Mouse (Mus musculus): Measurements from ENCODE around the gene Bcl6b.

The Bcl6b gene

GRCm38 (mm10) chr11:70229260-70230010 is at the start of gene Bcl6b:
Bcl6b (minus strand) TSS chr11:70229798.
- no peak for DNase-seq (ENCODE audit: low read depth, low spot score)

GRCm38 (mm10) chr11:70278961-70279360 is 49.4 kb upstream of the Bcl6b start:
- no peak for DNase-seq (ENCODE audit: low read depth, low spot score)

GRCm38 (mm10) chr11:70271641-70272040 is 42.0 kb upstream of the Bcl6b start:
- DNase-seq (ENCODE audit: low read depth, low spot score) = no peak

GRCm38 (mm10) chr11:70266405-70266804 is 36.8 kb upstream of the Bcl6b start:
- no peak for DNase-seq (ENCODE audit: low read depth, low spot score)

GRCm38 (mm10) chr11:70265819-70266218 is 36.2 kb upstream of the Bcl6b start:
- no peak for DNase-seq (ENCODE audit: low read depth, low spot score)

- DNase-seq (ENCODE audit: low read depth, low spot score) = no peak
These were observed 35.7 kb upstream of the Bcl6b start for GRCm38 (mm10) chr11:70265252-70265651.

GRCm38 (mm10) chr11:70259035-70259434 is 29.4 kb upstream of the Bcl6b start:
- DNase-seq (ENCODE audit: low read depth, low spot score) = no peak

GRCm38 (mm10) chr11:70254931-70255531 is 25.4 kb upstream of the Bcl6b start, which contains the start of gene Alox12:
Alox12 (minus strand) TSS chr11:70255353.
- DNase-seq (ENCODE audit: low read depth, low spot score) = no peak

- no peak for DNase-seq (ENCODE audit: low read depth, low spot score)
These were observed 24.7 kb upstream of the Bcl6b start for GRCm38 (mm10) chr11:70254337-70254736.

GRCm38 (mm10) chr11:70251853-70252252 is 22.3 kb upstream of the Bcl6b start:
- DNase-seq (ENCODE audit: low read depth, low spot score) = no peak

- DNase-seq (ENCODE audit: low read depth, low spot score) = no peak
These were observed 20.6 kb upstream of the Bcl6b start for GRCm38 (mm10) chr11:70250150-70250549.

GRCm38 (mm10) chr11:70247136-70247845 is 17.7 kb upstream of the Bcl6b start:
- peak; percentile 67 for DNase-seq (ENCODE audit: low read depth, low spot score)

- DNase-seq (ENCODE audit: low read depth, low spot score) = no peak
These were observed 13.0 kb upstream of the Bcl6b start for GRCm38 (mm10) chr11:70242591-70242990.

- peak; percentile 90 for DNase-seq (ENCODE audit: low read depth, low spot score)
These were observed 10.1 kb upstream of the Bcl6b start, which contains the start of the genes Gm21988 and Rnasek for GRCm38 (mm10) chr11:70239541-70240279. Gm21988 (minus strand) TSS chr11:70239830. Rnasek (minus strand) TSS chr11:70239842.

GRCm38 (mm10) chr11:70238591-70239440 is 9.2 kb upstream of the Bcl6b start:
- peak; percentile 54 for DNase-seq (ENCODE audit: low read depth, low spot score)

- DNase-seq (ENCODE audit: low read depth, low spot score) = peak; percentile 98
These were observed 8.0 kb upstream of the Bcl6b start, which contains the start of gene 0610010K14Rik for GRCm38 (mm10) chr11:70237457-70238167. 0610010K14Rik (minus strand) TSS chr11:70237914.

- DNase-seq (ENCODE audit: low read depth, low spot score) = no peak
These were observed 7.1 kb upstream of the Bcl6b start for GRCm38 (mm10) chr11:70236717-70237116.

GRCm38 (mm10) chr11:70235254-70235900 is 5.8 kb upstream of the Bcl6b start:
- no peak for DNase-seq (ENCODE audit: low read depth, low spot score)

GRCm38 (mm10) chr11:70234497-70234896 is 4.9 kb upstream of the Bcl6b start:
- no peak for DNase-seq (ENCODE audit: low read depth, low spot score)
